Mouse (Mus musculus): ENCODE data around the gene Xcr1. TPM values are rescaled to one million over a fixed set of nuclear protein-coding genes. Genes with fewer than 3 reads are reported as not detected.

The Xcr1 gene
- polyA plus RNA-seq, 2 experiments: 0.01 TPM; not detected in 1

- H3K36me3 ChIP-seq (replicated peaks; ENCODE audit: control insufficient read depth, insufficient read depth, low read depth): no peaks in the 10 kb centered on the region
- no peaks in the 10 kb centered on the region for H3K9me3 ChIP-seq (ENCODE audit: control insufficient read depth, low read length)
- H3K4me1 ChIP-seq (replicated peaks; ENCODE audit: control insufficient read depth in 2 of 2, insufficient read depth in 2 of 2, low read length in 1 of 2): no peaks in the 10 kb centered on the region
- no peak overlapping the region for H3K4me2 ChIP-seq (ENCODE audit: low read depth)
- WGBS (ENCODE audit: insufficient replicate concordance): 35% methylated on average over 7 of the region's 7 CpGs
- no peak for DNase-seq (ENCODE audit: low read depth in 3 of 3, low spot score in 3 of 3)
- H3K4me3 ChIP-seq (ENCODE audit: insufficient read depth in 1 of 2, low read depth in 2 of 2, low read length in 2 of 2): no peak overlapping the region
- no peaks in the 10 kb centered on the region for H3K27me3 ChIP-seq (ENCODE audit: control insufficient read depth, insufficient read depth, low read length)
- H3K27ac ChIP-seq: no peak overlapping the region
- ATAC-seq (ENCODE audit: insufficient read depth): no peak
- TF ChIP-seq EP300 (IDR thresholded peaks at IDR 0.05; ENCODE audit: low read depth) (no peak), CTCF (IDR thresholded peaks at IDR 0.05; ENCODE audit: low read depth) (no peak)
- no peak overlapping the region for H3K9ac ChIP-seq (replicated peaks)
Measured at GRCm38 (mm10) chr9:123808583-123808982, 53.2 kb downstream of the Xcr1 start.

- Histone ChIP-seq H3K27ac (no peak within 1 kb of the TSS), H3K4me2 (ENCODE audit: low read depth) (no peak within 1 kb of the TSS), H3K9ac (replicated peaks) (no peak within 1 kb of the TSS), H3K27me3 (ENCODE audit: control insufficient read depth, insufficient read depth, low read length) (no peaks in the 10 kb centered on the region), H3K4me3 (ENCODE audit: insufficient read depth in 1 of 2, low read depth in 2 of 2, low read length in 2 of 2) (no peak within 1 kb of the TSS), H3K4me1 (replicated peaks; ENCODE audit: control insufficient read depth in 2 of 2, insufficient read depth in 2 of 2, low read length in 1 of 2) (no peaks in the 10 kb centered on the region), H3K36me3 (replicated peaks; ENCODE audit: control insufficient read depth, insufficient read depth, low read depth) (no peaks in the 10 kb centered on the region), H3K9me3 (ENCODE audit: control insufficient read depth, low read length) (no peaks in the 10 kb centered on the region)
- no peak for ATAC-seq (ENCODE audit: insufficient read depth)
- no peak for TF ChIP-seq CTCF (IDR thresholded peaks at IDR 0.05; ENCODE audit: low read depth)
- no peak for TF ChIP-seq EP300 (IDR thresholded peaks at IDR 0.05; ENCODE audit: low read depth)
- WGBS (ENCODE audit: insufficient replicate concordance): 80% methylated on average over 5 of the region's 5 CpGs
- DNase-seq (ENCODE audit: low read depth in 3 of 3, low spot score in 3 of 3): no peak
Measured at GRCm38 (mm10) chr9:123806267-123806666, 55.6 kb downstream of the Xcr1 start, which contains the start of gene Cxcr6. TSS of gene Cxcr6 (plus strand) at chr9:123806475.

- 61% methylated on average over 2 of the region's 2 CpGs for WGBS (ENCODE audit: insufficient replicate concordance)
- TF ChIP-seq CTCF (IDR thresholded peaks at IDR 0.05; ENCODE audit: low read depth) (no peak), EP300 (IDR thresholded peaks at IDR 0.05; ENCODE audit: low read depth) (no peak)
- ATAC-seq (ENCODE audit: insufficient read depth) (no peak), DNase-seq (ENCODE audit: low read depth in 3 of 3, low spot score in 3 of 3) (no peak)
- no peak overlapping the region for H3K9ac ChIP-seq (replicated peaks)
- H3K4me1 ChIP-seq (replicated peaks; ENCODE audit: control insufficient read depth in 2 of 2, insufficient read depth in 2 of 2, low read length in 1 of 2): no peaks in the 10 kb centered on the region
- peaks cover under 1% of the 10 kb centered on the region; the same call in 1 of the 2 replicates for H3K36me3 ChIP-seq (replicated peaks; ENCODE audit: control insufficient read depth, insufficient read depth, low read depth)
- H3K9me3 ChIP-seq (ENCODE audit: control insufficient read depth, low read length): no peaks in the 10 kb centered on the region
- H3K27ac ChIP-seq: no peak overlapping the region
- no peak overlapping the region for H3K4me2 ChIP-seq (ENCODE audit: low read depth)
- H3K27me3 ChIP-seq (ENCODE audit: control insufficient read depth, insufficient read depth, low read length): no peaks in the 10 kb centered on the region
- no peak overlapping the region for H3K4me3 ChIP-seq (ENCODE audit: insufficient read depth in 1 of 2, low read depth in 2 of 2, low read length in 2 of 2)
Measured at GRCm38 (mm10) chr9:123805241-123805640, 56.6 kb downstream of the Xcr1 start.

- H3K4me3 ChIP-seq (ENCODE audit: insufficient read depth in 1 of 2, low read depth in 2 of 2, low read length in 2 of 2): no peak overlapping the region
- H3K36me3 ChIP-seq (replicated peaks; ENCODE audit: control insufficient read depth, insufficient read depth, low read depth): peaks cover 3% of the 10 kb centered on the region
- no peak overlapping the region for H3K9ac ChIP-seq (replicated peaks)
- H3K9me3 ChIP-seq (ENCODE audit: control insufficient read depth, low read length): no peaks in the 10 kb centered on the region
- DNase-seq (ENCODE audit: low read depth in 3 of 3, low spot score in 3 of 3): no peak
- H3K27me3 ChIP-seq (ENCODE audit: control insufficient read depth, insufficient read depth, low read length): no peaks in the 10 kb centered on the region
- H3K4me2 ChIP-seq (ENCODE audit: low read depth): no peak overlapping the region
- H3K4me1 ChIP-seq (replicated peaks; ENCODE audit: control insufficient read depth in 2 of 2, insufficient read depth in 2 of 2, low read length in 1 of 2): no peaks in the 10 kb centered on the region
- no peak overlapping the region for H3K27ac ChIP-seq
- no peak for TF ChIP-seq CTCF (IDR thresholded peaks at IDR 0.05; ENCODE audit: low read depth)
- TF ChIP-seq EP300 (IDR thresholded peaks at IDR 0.05; ENCODE audit: low read depth): no peak
- ATAC-seq (ENCODE audit: insufficient read depth): no peak
Measured at GRCm38 (mm10) chr9:123802896-123803295, 58.9 kb downstream of the Xcr1 start.

- Histone ChIP-seq H3K36me3 (replicated peaks; ENCODE audit: control insufficient read depth, insufficient read depth, low read depth) (peaks cover 3% of the 10 kb centered on the region), H3K4me3 (ENCODE audit: insufficient read depth in 1 of 2, low read depth in 2 of 2, low read length in 2 of 2) (no peak overlapping the region), H3K27me3 (ENCODE audit: control insufficient read depth, insufficient read depth, low read length) (no peaks in the 10 kb centered on the region), H3K9me3 (ENCODE audit: control insufficient read depth, low read length) (no peaks in the 10 kb centered on the region), H3K4me2 (ENCODE audit: low read depth) (no peak overlapping the region), H3K27ac (no peak overlapping the region), H3K4me1 (replicated peaks; ENCODE audit: control insufficient read depth in 2 of 2, insufficient read depth in 2 of 2, low read length in 1 of 2) (no peaks in the 10 kb centered on the region), H3K9ac (replicated peaks) (no peak overlapping the region)
- TF ChIP-seq EP300 (IDR thresholded peaks at IDR 0.05; ENCODE audit: low read depth): no peak
- no peak for TF ChIP-seq CTCF (IDR thresholded peaks at IDR 0.05; ENCODE audit: low read depth)
- ATAC-seq (ENCODE audit: insufficient read depth) (no peak), DNase-seq (ENCODE audit: low read depth in 3 of 3, low spot score in 3 of 3) (no peak)
- WGBS (ENCODE audit: insufficient replicate concordance): 67% methylated on average over 2 of the region's 2 CpGs
Measured at GRCm38 (mm10) chr9:123802421-123802820, 59.4 kb downstream of the Xcr1 start.

Other genes with a start within 250 kb of the Xcr1 start
- gene Slc6a20b, start 229.5 kb downstream of the Xcr1 start, polyA plus RNA-seq (2012; rRNA removed): 0.13 and 0.22 TPM in 2 replicates
- gene Slc6a20b, start 229.5 kb downstream of the Xcr1 start, polyA plus RNA-seq (2014; fragmentation: Nextera tagmentation; extraction: Ambion mirVana): 0.05 and 0.11 TPM in 2 replicates
- gene Ccr9, start 183.6 kb downstream of the Xcr1 start, polyA plus RNA-seq (2012; rRNA removed): 0.12 and 0.13 TPM in 2 replicates
- gene Ccr9, start 183.6 kb downstream of the Xcr1 start, polyA plus RNA-seq (2014; fragmentation: Nextera tagmentation; extraction: Ambion mirVana): 0.14 and 0.20 TPM in 2 replicates
- gene Slc6a20a, start 183.1 kb downstream of the Xcr1 start, polyA plus RNA-seq (2012; rRNA removed): 2.7 and 3.3 TPM in 2 replicates
- gene Slc6a20a, start 183.1 kb downstream of the Xcr1 start, polyA plus RNA-seq (2014; fragmentation: Nextera tagmentation; extraction: Ambion mirVana): 2.5 and 2.6 TPM in 2 replicates
- gene Lztfl1, start 144.3 kb downstream of the Xcr1 start, polyA plus RNA-seq (2012; rRNA removed): 5.2 and 5.9 TPM in 2 replicates
- 24.3 and 26.0 TPM in 2 replicates for gene Lztfl1, start 144.3 kb downstream of the Xcr1 start, polyA plus RNA-seq (2014; fragmentation: Nextera tagmentation; extraction: Ambion mirVana)
- 0.03 and 0.04 TPM in 2 replicates for gene Cxcr6, start 55.6 kb downstream of the Xcr1 start, polyA plus RNA-seq (2012; rRNA removed)
- gene Cxcr6, start 55.6 kb downstream of the Xcr1 start, polyA plus RNA-seq (2014; fragmentation: Nextera tagmentation; extraction: Ambion mirVana): 0.18 and 0.23 TPM in 2 replicates
- 2.1 and 2.5 TPM in 2 replicates for gene Fyco1, start 10.1 kb downstream of the Xcr1 start, polyA plus RNA-seq (2012; rRNA removed)
- gene Fyco1, start 10.1 kb downstream of the Xcr1 start, polyA plus RNA-seq (2014; fragmentation: Nextera tagmentation; extraction: Ambion mirVana): 1.6 and 2.9 TPM in 2 replicates
- gene Ccr1, start 106.7 kb upstream of the Xcr1 start, polyA plus RNA-seq (2012; rRNA removed): 0.70 and 1.4 TPM in 2 replicates
- gene Ccr1, start 106.7 kb upstream of the Xcr1 start, polyA plus RNA-seq (2014; fragmentation: Nextera tagmentation; extraction: Ambion mirVana): 2.0 and 2.4 TPM in 2 replicates
- 0.04 TPM in 1 of 2 replicates, not detected in the other for gene Ccr1l1, start 116.4 kb upstream of the Xcr1 start, polyA plus RNA-seq (2012; rRNA removed)
- not detected in 2 replicates for gene Ccr1l1, start 116.4 kb upstream of the Xcr1 start, polyA plus RNA-seq (2014; fragmentation: Nextera tagmentation; extraction: Ambion mirVana)
- gene Ccr3, start 159.9 kb upstream of the Xcr1 start, polyA plus RNA-seq (2012; rRNA removed): 0.02 and 0.07 TPM in 2 replicates
- 0.05 and 0.13 TPM in 2 replicates for gene Ccr3, start 159.9 kb upstream of the Xcr1 start, polyA plus RNA-seq (2014; fragmentation: Nextera tagmentation; extraction: Ambion mirVana)
- gene Ccr2, start 239.9 kb upstream of the Xcr1 start, polyA plus RNA-seq (2012; rRNA removed): 2.0 and 3.4 TPM in 2 replicates
- gene Ccr2, start 239.9 kb upstream of the Xcr1 start, polyA plus RNA-seq (2014; fragmentation: Nextera tagmentation; extraction: Ambion mirVana): 4.3 and 6.8 TPM in 2 replicates

Data from liver, embryonic 14.5 days (tissue).